Mouse (Mus musculus): ENCODE results near the gene Amer2. TPM values are rescaled to one million over a fixed set of nuclear protein-coding genes. Genes with fewer than 3 reads are reported as not detected.
A peak's percentile ranks its signal among the peaks of the same experiment; 100 is the strongest.

Gene Amer2
- polyA plus RNA-seq, 1 experiment from 2014 or later, result 0.69 TPM

DNA sequence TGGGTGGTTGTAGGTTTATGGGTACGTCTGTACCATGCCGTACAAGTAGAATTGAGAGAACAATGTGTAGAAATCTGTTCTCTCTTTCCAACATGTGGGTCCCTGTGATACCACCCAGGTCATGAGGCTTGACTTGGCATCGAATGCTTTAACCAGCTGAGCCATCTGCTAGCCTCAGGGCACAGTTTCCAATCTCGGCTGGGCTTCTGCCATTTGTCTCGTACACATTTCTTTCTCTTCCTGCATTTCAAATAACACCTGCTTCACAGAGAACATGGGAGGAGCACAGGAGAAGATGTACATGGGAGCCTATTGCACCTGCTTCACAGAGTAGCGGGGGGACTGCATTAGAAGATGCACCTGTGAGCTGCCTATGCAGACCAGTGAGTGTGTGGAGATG is 38.2 kb downstream of the Amer2 start:
- Histone ChIP-seq H3K36me3 (ENCODE audit: control insufficient read depth, insufficient read depth, low read length) (no peaks in the 10 kb centered on the region), H3K4me2 (ENCODE audit: low read length) (no peak overlapping the region), H3K9ac (ENCODE audit: low read length) (no peak overlapping the region), H3K27ac (replicated peaks in 1 of 2; ENCODE audit: control insufficient read depth in 1 of 2, insufficient read depth in 1 of 2, low read depth in 2 of 2, low read length in 2 of 2) (no peak overlapping the region), H3K4me3 (ENCODE audit: control insufficient read depth in 1 of 2, insufficient read depth in 1 of 2, low read depth in 1 of 2, low read length in 2 of 2) (no peak overlapping the region), H3K9me3 (ENCODE audit: control insufficient read depth, low read length) (no peaks in the 10 kb centered on the region), H3K27me3 (ENCODE audit: control insufficient read depth, insufficient read depth, low read length) (no peaks in the 10 kb centered on the region), H3K4me1 (ENCODE audit: control insufficient read depth in 2 of 2, insufficient read depth in 2 of 2, low read length in 2 of 2) (peaks cover 2 to 10% of the 10 kb centered on the region in 2 experiments)
- WGBS, result 89% methylated on average over 6 of the region's 6 CpGs
- no peak for ATAC-seq (ENCODE audit: insufficient number of reproducible peaks, insufficient read depth, low FRiP score, low read depth)

GRCm38 (mm10) chr14:60414691-60415090 is 41.6 kb downstream of the Amer2 start:
- H3K27me3 ChIP-seq (ENCODE audit: control insufficient read depth, insufficient read depth, low read length), result no peaks in the 10 kb centered on the region
- H3K9ac ChIP-seq (ENCODE audit: low read length), result no peak overlapping the region
- no peaks in the 10 kb centered on the region for H3K36me3 ChIP-seq (ENCODE audit: control insufficient read depth, insufficient read depth, low read length)
- H3K4me1 ChIP-seq (ENCODE audit: control insufficient read depth in 2 of 2, insufficient read depth in 2 of 2, low read length in 2 of 2), result peaks cover 2 to 6% of the 10 kb centered on the region in 2 experiments; a peak in 3 of 4 replicates
- H3K4me2 ChIP-seq (ENCODE audit: low read length), result no peak overlapping the region
- no peak for ATAC-seq (ENCODE audit: insufficient number of reproducible peaks, insufficient read depth, low FRiP score, low read depth)
- H3K9me3 ChIP-seq (ENCODE audit: control insufficient read depth, low read length), result no peaks in the 10 kb centered on the region
- WGBS, result 71% methylated on average over 8 of the region's 8 CpGs
- H3K4me3 ChIP-seq (ENCODE audit: control insufficient read depth in 1 of 2, insufficient read depth in 1 of 2, low read depth in 1 of 2, low read length in 2 of 2), result no peak overlapping the region
- no peak overlapping the region for H3K27ac ChIP-seq (replicated peaks in 1 of 2; ENCODE audit: control insufficient read depth in 1 of 2, insufficient read depth in 1 of 2, low read depth in 2 of 2, low read length in 2 of 2)

- WGBS, result 77% methylated on average over 5 of the region's 5 CpGs
- Histone ChIP-seq H3K9ac (ENCODE audit: low read length) (no peak overlapping the region), H3K4me3 (ENCODE audit: control insufficient read depth in 1 of 2, insufficient read depth in 1 of 2, low read depth in 1 of 2, low read length in 2 of 2) (no peak overlapping the region), H3K4me1 (ENCODE audit: control insufficient read depth in 2 of 2, insufficient read depth in 2 of 2, low read length in 2 of 2) (peaks cover 2 to 6% of the 10 kb centered on the region in 2 experiments; a peak in 3 of 4 replicates), H3K4me2 (ENCODE audit: low read length) (no peak overlapping the region), H3K27ac (replicated peaks in 1 of 2; ENCODE audit: control insufficient read depth in 1 of 2, insufficient read depth in 1 of 2, low read depth in 2 of 2, low read length in 2 of 2) (no peak overlapping the region), H3K36me3 (ENCODE audit: control insufficient read depth, insufficient read depth, low read length) (no peaks in the 10 kb centered on the region), H3K27me3 (ENCODE audit: control insufficient read depth, insufficient read depth, low read length) (no peaks in the 10 kb centered on the region), H3K9me3 (ENCODE audit: control insufficient read depth, low read length) (no peaks in the 10 kb centered on the region)
- ATAC-seq (ENCODE audit: insufficient number of reproducible peaks, insufficient read depth, low FRiP score, low read depth), result no peak
Measured at GRCm38 (mm10) chr14:60417924-60418323, 44.9 kb downstream of the Amer2 start.

DNA sequence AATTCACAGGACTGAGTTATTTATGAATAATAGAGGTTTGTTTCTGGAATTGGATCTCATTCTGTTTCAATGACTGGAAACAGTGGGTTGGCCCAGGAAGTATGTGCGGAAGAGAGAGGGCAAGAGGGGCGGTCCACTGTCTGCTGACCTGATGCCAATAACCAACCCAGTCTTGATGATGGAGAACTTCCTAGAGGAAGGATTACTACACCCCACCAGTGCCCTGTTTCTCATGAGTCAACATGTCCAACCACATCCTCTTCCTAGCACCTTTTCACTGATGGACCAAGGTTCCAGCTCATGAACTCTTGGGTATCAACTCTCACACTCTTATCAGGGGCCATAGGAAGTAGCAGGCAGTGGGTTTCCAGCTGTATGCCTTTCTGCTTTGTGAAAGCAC is 49.9 kb downstream of the Amer2 start:
- H3K27ac ChIP-seq (replicated peaks in 1 of 2; ENCODE audit: control insufficient read depth in 1 of 2, insufficient read depth in 1 of 2, low read depth in 2 of 2, low read length in 2 of 2), result no peak overlapping the region
- no peak overlapping the region for H3K9ac ChIP-seq (ENCODE audit: low read length)
- H3K36me3 ChIP-seq (ENCODE audit: control insufficient read depth, insufficient read depth, low read length), result no peaks in the 10 kb centered on the region
- WGBS, result 91% methylated on average over 2 of the region's 2 CpGs
- no peak overlapping the region for H3K4me2 ChIP-seq (ENCODE audit: low read length)
- no peak for ATAC-seq (ENCODE audit: insufficient number of reproducible peaks, insufficient read depth, low FRiP score, low read depth)
- H3K9me3 ChIP-seq (ENCODE audit: control insufficient read depth, low read length), result no peaks in the 10 kb centered on the region
- H3K4me1 ChIP-seq (ENCODE audit: control insufficient read depth in 2 of 2, insufficient read depth in 2 of 2, low read length in 2 of 2), result peaks cover 10 to 11% of the 10 kb centered on the region in 2 experiments
- no peak overlapping the region for H3K4me3 ChIP-seq (ENCODE audit: control insufficient read depth in 1 of 2, insufficient read depth in 1 of 2, low read depth in 1 of 2, low read length in 2 of 2)
- H3K27me3 ChIP-seq (ENCODE audit: control insufficient read depth, insufficient read depth, low read length), result no peaks in the 10 kb centered on the region

- no peak overlapping the region for H3K4me2 ChIP-seq (ENCODE audit: low read length)
- H3K36me3 ChIP-seq (ENCODE audit: control insufficient read depth, insufficient read depth, low read length), result no peaks in the 10 kb centered on the region
- H3K27me3 ChIP-seq (ENCODE audit: control insufficient read depth, insufficient read depth, low read length), result no peaks in the 10 kb centered on the region
- ATAC-seq (ENCODE audit: insufficient number of reproducible peaks, insufficient read depth, low FRiP score, low read depth), result no peak
- peaks cover 16% of the 10 kb centered on the region in 2 experiments for H3K4me1 ChIP-seq (ENCODE audit: control insufficient read depth in 2 of 2, insufficient read depth in 2 of 2, low read length in 2 of 2)
- H3K27ac ChIP-seq (replicated peaks in 1 of 2; ENCODE audit: control insufficient read depth in 1 of 2, insufficient read depth in 1 of 2, low read depth in 2 of 2, low read length in 2 of 2), result no peak overlapping the region
- H3K9ac ChIP-seq (ENCODE audit: low read length), result no peak overlapping the region
- no peak overlapping the region for H3K4me3 ChIP-seq (ENCODE audit: control insufficient read depth in 1 of 2, insufficient read depth in 1 of 2, low read depth in 1 of 2, low read length in 2 of 2)
- WGBS, result 67% methylated on average over 3 of the region's 3 CpGs
- no peaks in the 10 kb centered on the region for H3K9me3 ChIP-seq (ENCODE audit: control insufficient read depth, low read length)
Measured at GRCm38 (mm10) chr14:60424174-60424573, 51.1 kb downstream of the Amer2 start.

GRCm38 (mm10) chr14:60425553-60425952 is 52.5 kb downstream of the Amer2 start:
- H3K27ac ChIP-seq (replicated peaks in 1 of 2; ENCODE audit: control insufficient read depth in 1 of 2, insufficient read depth in 1 of 2, low read depth in 2 of 2, low read length in 2 of 2), result no peak overlapping the region
- no peak overlapping the region for H3K9ac ChIP-seq (ENCODE audit: low read length)
- peaks cover 16 to 23% of the 10 kb centered on the region in 2 experiments for H3K4me1 ChIP-seq (ENCODE audit: control insufficient read depth in 2 of 2, insufficient read depth in 2 of 2, low read length in 2 of 2)
- no peak for ATAC-seq (ENCODE audit: insufficient number of reproducible peaks, insufficient read depth, low FRiP score, low read depth)
- no peaks in the 10 kb centered on the region for H3K36me3 ChIP-seq (ENCODE audit: control insufficient read depth, insufficient read depth, low read length)
- no peak overlapping the region for H3K4me3 ChIP-seq (ENCODE audit: control insufficient read depth in 1 of 2, insufficient read depth in 1 of 2, low read depth in 1 of 2, low read length in 2 of 2)
- H3K27me3 ChIP-seq (ENCODE audit: control insufficient read depth, insufficient read depth, low read length), result no peaks in the 10 kb centered on the region
- WGBS, result 87% methylated on average over 7 of the region's 7 CpGs
- no peak overlapping the region for H3K4me2 ChIP-seq (ENCODE audit: low read length)
- no peaks in the 10 kb centered on the region for H3K9me3 ChIP-seq (ENCODE audit: control insufficient read depth, low read length)

- H3K9ac ChIP-seq (ENCODE audit: low read length), result peak overlapping the region; percentile 31; the same call in 1 of the 2 replicates
- no peak for ATAC-seq (ENCODE audit: insufficient number of reproducible peaks, insufficient read depth, low FRiP score, low read depth)
Measured at GRCm38 (mm10) chr14:60427896-60428295, 54.8 kb downstream of the Amer2 start.

GRCm38 (mm10) chr14:60429513-60429912 is 56.5 kb downstream of the Amer2 start:
- 57% methylated on average over 6 of the region's 6 CpGs for WGBS
- no peaks in the 10 kb centered on the region for H3K36me3 ChIP-seq (ENCODE audit: control insufficient read depth, insufficient read depth, low read length)
- ATAC-seq (ENCODE audit: insufficient number of reproducible peaks, insufficient read depth, low FRiP score, low read depth), result no peak
- H3K9me3 ChIP-seq (ENCODE audit: control insufficient read depth, low read length), result no peaks in the 10 kb centered on the region
- H3K27me3 ChIP-seq (ENCODE audit: control insufficient read depth, insufficient read depth, low read length), result no peaks in the 10 kb centered on the region
- H3K27ac ChIP-seq (replicated peaks in 1 of 2; ENCODE audit: control insufficient read depth in 1 of 2, insufficient read depth in 1 of 2, low read depth in 2 of 2, low read length in 2 of 2), result peak overlapping the region in 1 of 2 experiments; percentile 14; a peak in 1 of 4 replicates
- H3K9ac ChIP-seq (ENCODE audit: low read length), result no peak overlapping the region
- H3K4me3 ChIP-seq (ENCODE audit: control insufficient read depth in 1 of 2, insufficient read depth in 1 of 2, low read depth in 1 of 2, low read length in 2 of 2), result no peak overlapping the region
- peaks cover 16 to 23% of the 10 kb centered on the region in 2 experiments for H3K4me1 ChIP-seq (ENCODE audit: control insufficient read depth in 2 of 2, insufficient read depth in 2 of 2, low read length in 2 of 2)
- no peak overlapping the region for H3K4me2 ChIP-seq (ENCODE audit: low read length)

More at GRCm38 (mm10) chr14:60427896-60428295, 54.8 kb downstream of the Amer2 start:
- H3K36me3 ChIP-seq (ENCODE audit: control insufficient read depth, insufficient read depth, low read length), result no peaks in the 10 kb centered on the region
- H3K4me2 ChIP-seq (ENCODE audit: low read length), result peak overlapping the region; percentile 46
- 7% methylated on average over 3 of the region's 3 CpGs for WGBS
- H3K27ac ChIP-seq (replicated peaks in 1 of 2; ENCODE audit: control insufficient read depth in 1 of 2, insufficient read depth in 1 of 2, low read depth in 2 of 2, low read length in 2 of 2), result peak overlapping the region; percentile 7 to 52; a peak in 2 of 4 replicates
- H3K4me3 ChIP-seq (ENCODE audit: control insufficient read depth in 1 of 2, insufficient read depth in 1 of 2, low read depth in 1 of 2, low read length in 2 of 2), result no peak overlapping the region
- no peaks in the 10 kb centered on the region for H3K27me3 ChIP-seq (ENCODE audit: control insufficient read depth, insufficient read depth, low read length)
- no peaks in the 10 kb centered on the region for H3K9me3 ChIP-seq (ENCODE audit: control insufficient read depth, low read length)
- peaks cover 16 to 23% of the 10 kb centered on the region in 2 experiments for H3K4me1 ChIP-seq (ENCODE audit: control insufficient read depth in 2 of 2, insufficient read depth in 2 of 2, low read length in 2 of 2)

Measured in heart, embryonic 14.5 days (tissue).